Mouse (Mus musculus) cerebellum, postnatal 25 days (tissue): ENCODE measurements around the gene Acin1.
A peak's percentile ranks its signal among the peaks of the same experiment; 100 is the strongest.

Experiments
- DNase-seq, 2 experiments: peaks; one replicate each; pipeline ENCODE4 v3.0.0; 2021; ENCODE audit warnings: mixed read lengths in 2 of 2

Acin1 gene

GRCm38 (mm10) chr14:54686522-54687143 is at the start of gene Acin1:
TSS of gene Acin1 (minus strand) at chr14:54686931.
- DNase-seq, result peak; percentile 100

- DNase-seq, result no peak
These were observed 48.5 kb upstream of the Acin1 start for GRCm38 (mm10) chr14:54735221-54735620.

- no peak for DNase-seq
These were observed 47.3 kb upstream of the Acin1 start for GRCm38 (mm10) chr14:54734004-54734403.

- DNase-seq, result no peak
These were observed 45.5 kb upstream of the Acin1 start for GRCm38 (mm10) chr14:54732206-54732605.

- DNase-seq, result peak; percentile 67 to 75
These were observed 43.6 kb upstream of the Acin1 start for GRCm38 (mm10) chr14:54730305-54730704.

GRCm38 (mm10) chr14:54728823-54729653 is 42.3 kb upstream of the Acin1 start:
- DNase-seq, result peak; percentile 60 to 68

- DNase-seq, result no peak
These were observed 40.8 kb upstream of the Acin1 start for GRCm38 (mm10) chr14:54727565-54727964.

- DNase-seq, result no peak
These were observed 37.3 kb upstream of the Acin1 start for GRCm38 (mm10) chr14:54724049-54724448.

GRCm38 (mm10) chr14:54721711-54722110 is 35.0 kb upstream of the Acin1 start:
- peak; percentile 67 to 76 for DNase-seq

- peak; percentile 69 to 72 for DNase-seq
These were observed 34.1 kb upstream of the Acin1 start for GRCm38 (mm10) chr14:54720654-54721350.

- no peak for DNase-seq
These were observed 33.3 kb upstream of the Acin1 start for GRCm38 (mm10) chr14:54720041-54720440.

- no peak for DNase-seq
These were observed 28.7 kb upstream of the Acin1 start for GRCm38 (mm10) chr14:54715402-54715801.

GRCm38 (mm10) chr14:54714617-54715081 is 27.9 kb upstream of the Acin1 start:
- DNase-seq, result peak; percentile 61 to 62

- peak; percentile 82 to 84 for DNase-seq
These were observed 27.4 kb upstream of the Acin1 start for GRCm38 (mm10) chr14:54714121-54714520.

GRCm38 (mm10) chr14:54712861-54713260 is 26.1 kb upstream of the Acin1 start:
- DNase-seq, result no peak

- no peak for DNase-seq
These were observed 25.3 kb upstream of the Acin1 start, which contains the start of gene Cebpe for GRCm38 (mm10) chr14:54712074-54712473. TSS of gene Cebpe (minus strand) at chr14:54712174.

- no peak for DNase-seq
These were observed 22.3 kb upstream of the Acin1 start for GRCm38 (mm10) chr14:54709054-54709453.

GRCm38 (mm10) chr14:54706589-54707320 is 20.0 kb upstream of the Acin1 start:
- DNase-seq, result no peak

GRCm38 (mm10) chr14:54705844-54706243 is 19.1 kb upstream of the Acin1 start:
- DNase-seq, result no peak

- no peak for DNase-seq
These were observed 16.5 kb upstream of the Acin1 start for GRCm38 (mm10) chr14:54703207-54703606.

GRCm38 (mm10) chr14:54701298-54701697 is 14.6 kb upstream of the Acin1 start:
- peak; percentile 83 to 89 for DNase-seq

GRCm38 (mm10) chr14:54699586-54699985 is 12.9 kb upstream of the Acin1 start:
- DNase-seq, result no peak

- DNase-seq, result no peak
These were observed 12.0 kb upstream of the Acin1 start, which contains the start of gene Gm29776 for GRCm38 (mm10) chr14:54698733-54699132. TSS of gene Gm29776 (minus strand) at chr14:54698833.
